Mouse (Mus musculus) midbrain, embryonic 14.5 days (tissue): ENCODE results near the gene Olfr356. TPM values are rescaled to one million over a fixed set of nuclear protein-coding genes. Genes with fewer than 3 reads are reported as not detected.

Experiments used
- ATAC-seq: fragments of 200-750 bp; cut with Nextera tagmentation; 2 replicates; pipeline ENCODE4 v1.8.0; 2017; ENCODE audit warnings: moderate number of reproducible peaks, moderate library complexity; ENCODE audit not compliant: low FRiP score, low TSS enrichment
- DNase-seq: peaks from one replicate; pipeline ENCODE4 v3.0.0-alpha.2; 2015
- H3K27ac ChIP-seq: fragments of 300-500 bp; sonication (generic); replicated peaks from 2 replicates; pipeline ENCODE4 v1.5.1; 2014; ENCODE audit warnings: mild to moderate bottlenecking, low read depth, low read length, moderate library complexity
- H3K27me3 ChIP-seq: fragments of 300-500 bp; sonication (generic); 2 replicates; pipeline ENCODE4 v1.6.1; 2014; ENCODE audit warnings: low read length, control low read depth, mixed read lengths; ENCODE audit not compliant: control insufficient read depth, insufficient read depth
- H3K36me3 ChIP-seq: fragments of 300-500 bp; sonication (generic); 2 replicates; pipeline ENCODE4 v1.6.1; 2014; ENCODE audit warnings: low read length, control low read depth; ENCODE audit not compliant: control insufficient read depth, insufficient read depth
- H3K4me1 ChIP-seq: fragments of 300-500 bp; sonication (generic); 2 replicates; pipeline ENCODE4 v1.6.1; 2014; ENCODE audit warnings: mild to moderate bottlenecking, antibody characterized with exemption, low read length, control low read depth; ENCODE audit not compliant: control insufficient read depth, insufficient read depth
- H3K4me2 ChIP-seq: fragments of 300-500 bp; sonication (generic); 2 replicates; pipeline ENCODE4 v1.6.1; 2014; ENCODE audit warnings: mild to moderate bottlenecking, low read length, moderate library complexity
- H3K4me3 ChIP-seq: fragments of 300-500 bp; sonication (generic); replicated peaks from 2 replicates; pipeline ENCODE4 v1.5.1; 2014; ENCODE audit warnings: low read depth, low read length
- H3K9ac ChIP-seq: fragments of 300-500 bp; sonication (generic); replicated peaks from 2 replicates; pipeline ENCODE4 v1.6.1; 2014; ENCODE audit warnings: mild to moderate bottlenecking, low read length, moderate library complexity
- H3K9me3 ChIP-seq: fragments of 300-500 bp; sonication (generic); 2 replicates; pipeline ENCODE4 v1.6.1; 2016; ENCODE audit warnings: low read length, control low read depth, mixed read lengths; ENCODE audit not compliant: control insufficient read depth
- WGBS: fragments of 180-500 bp; shearing (Covaris S2); extraction: QIAGEN DNeasy Blood & Tissue Kit; methylation state at CpG from one replicate; pipeline ENCODE4 v1.1.7; 2014; 5-methylcytosine and 5-hydroxymethylcytosine counted together
- polyA plus RNA-seq: library from polyadenylated mRNA; unstranded; fragments of >200 nt; fragmentation: Nextera tagmentation; extraction: Ambion mirVana; gene quantifications from 2 replicates; pipeline ENCODE4 v1.2.1, GENCODE M21; 2014

The Olfr356 gene
- not detected in 2 replicates for polyA plus RNA-seq

DNA sequence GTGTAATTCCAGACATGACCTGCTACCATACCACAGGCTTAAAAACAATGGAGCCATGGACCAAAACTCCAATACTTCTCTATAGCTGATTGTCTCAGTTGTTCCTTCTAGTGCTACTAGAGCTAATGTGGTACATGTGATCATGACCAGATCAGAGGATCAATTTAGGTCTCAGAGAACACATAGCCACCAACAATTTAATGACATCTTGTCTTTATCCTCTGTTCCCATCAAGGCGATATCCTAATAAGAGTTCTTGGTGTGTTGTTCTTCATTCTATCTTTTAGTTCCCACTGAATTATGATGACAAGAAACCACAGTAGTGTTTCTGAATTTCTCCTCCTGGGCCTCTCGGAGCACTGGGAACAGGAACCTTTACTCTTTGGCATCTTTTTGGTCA lies at the start of gene Olfr356:
Gene Olfr356 (plus strand): TSS at position 301 of the 400 bp plus-strand sequence.
- H3K27me3 ChIP-seq = no peaks in the 10 kb centered on the region
- H3K4me2 ChIP-seq = no peak within 1 kb of the TSS
- H3K9ac ChIP-seq = no peak within 1 kb of the TSS
- no peak within 1 kb of the TSS for H3K4me3 ChIP-seq
- H3K36me3 ChIP-seq = no peaks in the 10 kb centered on the region
- no peaks in the 10 kb centered on the region for H3K4me1 ChIP-seq
- 74% methylated on average over 2 of the region's 2 CpGs for WGBS
- no peak within 1 kb of the TSS for H3K27ac ChIP-seq
- no peak for ATAC-seq
- no peak for DNase-seq
- H3K9me3 ChIP-seq = peaks cover 15% of the 10 kb centered on the region; the same call in 1 of the 2 replicates

DNA sequence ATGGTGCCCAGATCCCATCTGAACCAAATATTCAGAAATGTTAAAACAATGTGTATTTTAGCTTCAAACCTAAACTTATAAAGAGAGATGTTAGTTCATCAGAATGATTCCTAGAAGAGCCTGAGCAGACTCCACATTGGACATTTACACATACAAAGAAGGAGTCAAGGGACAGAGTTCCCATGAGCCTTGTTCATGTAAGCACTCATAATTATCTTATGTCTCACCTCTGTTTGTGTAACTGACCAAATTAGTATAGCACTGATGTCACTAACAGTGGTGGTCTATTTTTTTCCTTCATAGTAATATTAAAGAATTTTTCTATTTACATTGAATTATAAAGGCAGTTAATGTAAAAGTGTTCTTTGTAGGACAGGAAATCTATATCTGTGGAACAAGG lies 44.1 kb upstream of the Olfr356 start, which contains the start of gene Olfr353:
Gene Olfr353 (minus strand): TSS at position 101 of the 400 bp plus-strand sequence.
- H3K9ac ChIP-seq = no peak within 1 kb of the TSS
- no peak for DNase-seq
- no peaks in the 10 kb centered on the region for H3K27me3 ChIP-seq
- ATAC-seq = no peak
- no peaks in the 10 kb centered on the region for H3K4me1 ChIP-seq
- H3K4me2 ChIP-seq = no peak within 1 kb of the TSS
- H3K27ac ChIP-seq = no peak within 1 kb of the TSS
- no peak within 1 kb of the TSS for H3K4me3 ChIP-seq
- H3K9me3 ChIP-seq = peaks cover 10% of the 10 kb centered on the region; the same call in 1 of the 2 replicates
- no peaks in the 10 kb centered on the region for H3K36me3 ChIP-seq

DNA sequence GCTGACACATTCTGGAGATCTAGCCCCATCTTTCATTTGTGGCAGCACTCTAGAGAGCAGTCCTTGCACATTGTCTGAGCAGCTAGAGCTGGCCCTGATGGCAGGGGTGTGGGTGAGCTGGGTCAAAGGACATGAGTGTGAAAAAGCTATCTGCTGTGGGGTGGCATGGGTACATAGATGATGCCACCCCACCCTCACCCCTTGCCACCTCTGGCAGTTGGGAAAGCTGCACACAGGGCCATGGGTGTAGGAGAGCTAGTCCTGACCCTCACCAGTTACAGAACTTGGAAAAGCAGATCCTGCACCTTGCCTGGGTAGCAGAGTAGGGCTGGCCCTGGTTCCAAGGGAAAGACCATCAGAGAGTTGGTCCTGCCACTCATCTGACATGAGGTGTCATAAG lies 39.8 kb upstream of the Olfr356 start:
- Histone ChIP-seq H3K27ac (no peak overlapping the region), H3K4me3 (no peak overlapping the region), H3K4me1 (no peaks in the 10 kb centered on the region), H3K36me3 (no peaks in the 10 kb centered on the region), H3K9me3 (peaks cover 8% of the 10 kb centered on the region; the same call in 1 of the 2 replicates), H3K27me3 (no peaks in the 10 kb centered on the region), H3K4me2 (no peak overlapping the region), H3K9ac (no peak overlapping the region)
- ATAC-seq (peak; percentile 40; the same call in 1 of the 2 replicates), DNase-seq (no peak)

DNA sequence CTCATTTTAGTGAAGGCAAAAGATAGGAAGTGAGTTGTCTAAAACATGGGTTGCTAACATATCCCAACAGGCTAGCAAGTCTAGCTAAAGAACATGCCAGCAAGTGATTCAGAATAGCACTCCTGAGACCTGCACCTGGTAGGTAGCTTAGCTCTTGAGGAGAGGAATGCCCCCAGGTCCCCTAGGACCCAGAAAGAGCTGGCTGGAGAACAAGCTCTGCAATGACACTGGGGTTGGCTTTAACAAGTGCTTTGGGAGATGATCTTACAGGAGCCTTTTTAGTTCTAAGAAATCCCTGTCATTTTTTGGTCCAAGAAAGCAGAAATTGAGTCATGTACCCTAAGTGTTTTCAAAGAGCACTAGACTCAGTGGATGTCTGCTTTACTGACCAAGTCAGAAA lies 31.5 kb upstream of the Olfr356 start, which contains the start of gene Olfr354:
Gene Olfr354 (plus strand): TSS at position 301 of the 400 bp plus-strand sequence.
- Histone ChIP-seq H3K27me3 (no peaks in the 10 kb centered on the region), H3K36me3 (no peaks in the 10 kb centered on the region), H3K4me2 (no peak within 1 kb of the TSS), H3K9me3 (peaks cover 19% of the 10 kb centered on the region), H3K9ac (no peak within 1 kb of the TSS), H3K27ac (no peak within 1 kb of the TSS), H3K4me3 (no peak within 1 kb of the TSS), H3K4me1 (no peaks in the 10 kb centered on the region)
- ATAC-seq = no peak
- DNase-seq = no peak

DNA sequence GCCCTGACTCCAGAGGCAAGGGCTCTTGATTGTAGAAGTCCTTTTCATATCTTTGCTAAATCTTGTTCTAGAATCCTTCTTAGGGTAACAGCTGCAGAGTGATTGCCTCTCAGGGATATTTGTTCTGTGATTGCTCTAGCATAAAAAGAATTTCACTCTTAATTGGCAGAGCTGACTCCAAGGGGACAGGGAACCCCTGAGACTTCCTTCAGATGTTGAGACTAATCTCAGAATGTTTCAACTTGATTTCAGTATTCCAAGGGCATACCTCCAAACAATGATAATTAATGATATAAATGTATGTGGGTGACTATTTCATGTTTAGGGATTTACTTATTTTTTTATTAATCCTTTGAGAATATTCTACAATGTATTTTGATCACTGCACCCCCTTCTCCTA lies 8.1 kb upstream of the Olfr356 start, which contains the start of gene Olfr355:
Gene Olfr355 (minus strand): TSS at position 101 of the 400 bp plus-strand sequence.
- H3K36me3 ChIP-seq = no peaks in the 10 kb centered on the region
- H3K4me3 ChIP-seq = no peak within 1 kb of the TSS
- H3K9ac ChIP-seq = no peak within 1 kb of the TSS
- no peak within 1 kb of the TSS for H3K27ac ChIP-seq
- no peak for DNase-seq
- H3K27me3 ChIP-seq = no peaks in the 10 kb centered on the region
- no peaks in the 10 kb centered on the region; the same call in 1 of the 2 replicates for H3K9me3 ChIP-seq
- no peak within 1 kb of the TSS for H3K4me2 ChIP-seq
- ATAC-seq = no peak
- no peaks in the 10 kb centered on the region for H3K4me1 ChIP-seq

Other genes with a start within 250 kb of the Olfr356 start
- not detected in 2 replicates for gene Olfr347, start 205.2 kb upstream of the Olfr356 start, polyA plus RNA-seq
- gene Olfr348, start 152.8 kb upstream of the Olfr356 start, polyA plus RNA-seq = not detected in 2 replicates
- gene Olfr50, start 146.6 kb upstream of the Olfr356 start, polyA plus RNA-seq = not detected in 2 replicates
- gene Olfr3, start 120.1 kb upstream of the Olfr356 start, polyA plus RNA-seq = not detected in 2 replicates
- not detected in 2 replicates for gene Olfr350, start 90.8 kb upstream of the Olfr356 start, polyA plus RNA-seq
- not detected in 2 replicates for gene Olfr351, start 74.5 kb upstream of the Olfr356 start, polyA plus RNA-seq
- not detected in 2 replicates for gene Olfr352, start 68.7 kb upstream of the Olfr356 start, polyA plus RNA-seq
- gene Olfr353, start 44.2 kb upstream of the Olfr356 start, polyA plus RNA-seq = not detected in 2 replicates
- gene Olfr354, start 31.4 kb upstream of the Olfr356 start, polyA plus RNA-seq = not detected in 2 replicates
- not detected in 2 replicates for gene Olfr355, start 8.2 kb upstream of the Olfr356 start, polyA plus RNA-seq
- gene Olfr357, start 56.7 kb downstream of the Olfr356 start, polyA plus RNA-seq = not detected in 2 replicates
- not detected in 2 replicates for gene Olfr358, start 72.2 kb downstream of the Olfr356 start, polyA plus RNA-seq
- not detected in 2 replicates for gene Olfr360, start 128.6 kb downstream of the Olfr356 start, polyA plus RNA-seq
- not detected in 2 replicates for gene Olfr361, start 152.2 kb downstream of the Olfr356 start, polyA plus RNA-seq
- gene Olfr362, start 180.8 kb downstream of the Olfr356 start, polyA plus RNA-seq = not detected in 2 replicates
- gene Olfr364-ps1, start 202.2 kb downstream of the Olfr356 start, polyA plus RNA-seq = not detected in 2 replicates